Mouse (Mus musculus) heart, embryonic 13.5 days (tissue): ENCODE data around the gene Gm27179. TPM values are rescaled to one million over a fixed set of nuclear protein-coding genes. Genes with fewer than 3 reads are reported as not detected.
"Not testable (repeated sequence)": the region's sequence is repeated elsewhere in the genome, so short reads cannot be mapped to it uniquely, and the experiment has no call there.

Source experiments
- ATAC-seq: fragments of 200-750 bp; cut with Nextera tagmentation; 2 replicates; pipeline ENCODE4 v1.8.0; 2017; ENCODE audit warnings: moderate TSS enrichment; ENCODE audit not compliant: insufficient number of reproducible peaks, low FRiP score, low TSS enrichment; ENCODE audit errors: extremely low read depth
- H3K27ac ChIP-seq: fragments of 300-500 bp; sonication (generic); replicated peaks from 2 replicates; pipeline ENCODE4 v1.5.1; 2015; ENCODE audit warnings: moderate library complexity, mild to moderate bottlenecking, inconsistent platforms
- H3K27me3 ChIP-seq: fragments of 300-500 bp; sonication (generic); replicated peaks from 2 replicates; pipeline ENCODE4 v1.6.1; 2015; ENCODE audit warnings: mild to moderate bottlenecking, inconsistent platforms
- H3K36me3 ChIP-seq: fragments of 300-500 bp; sonication (generic); 2 replicates; pipeline ENCODE4 v1.6.1; 2015; ENCODE audit warnings: mild to moderate bottlenecking, inconsistent platforms
- H3K4me1 ChIP-seq: fragments of 300-500 bp; sonication (generic); 2 replicates; pipeline ENCODE4 v1.6.1; 2015; ENCODE audit warnings: inconsistent platforms
- H3K4me2 ChIP-seq: fragments of 300-500 bp; sonication (generic); 2 replicates; pipeline ENCODE4 v1.6.1; 2015; ENCODE audit warnings: inconsistent platforms, mild to moderate bottlenecking, moderate library complexity
- H3K4me3 ChIP-seq: fragments of 300-500 bp; sonication (generic); 2 replicates; pipeline ENCODE4 v1.5.1; 2015; ENCODE audit warnings: moderate library complexity, mild to moderate bottlenecking, inconsistent platforms
- H3K9ac ChIP-seq: fragments of 300-500 bp; sonication (generic); 2 replicates; pipeline ENCODE4 v1.6.1; 2015; ENCODE audit warnings: inconsistent platforms, mild to moderate bottlenecking, moderate library complexity
- H3K9me3 ChIP-seq: fragments of 300-500 bp; sonication (generic); 2 replicates; pipeline ENCODE4 v1.6.1; 2016; ENCODE audit warnings: inconsistent platforms
- WGBS: fragments of 180-500 bp; shearing (Covaris S2); methylation state at CpG from one replicate; pipeline ENCODE4 v1.1.7; 2015; ENCODE audit warnings: mixed read lengths; 5-methylcytosine and 5-hydroxymethylcytosine counted together
- polyA plus RNA-seq: library from polyadenylated mRNA; unstranded; fragments of >200 nt; fragmentation: Nextera tagmentation; extraction: Ambion mirVana; gene quantifications from 2 replicates; pipeline ENCODE4 v1.2.1, GENCODE M21; 2015

Gene Gm27179
- polyA plus RNA-seq, 1 experiment from 2014 or later: not detected

GRCm38 (mm10) chr14:69470122-69470708, 42.1 kb downstream of the Gm27179 start:
- H3K27ac ChIP-seq, H3K4me1 ChIP-seq, H3K4me3 ChIP-seq, H3K27me3 ChIP-seq, H3K9me3 ChIP-seq, H3K4me2 ChIP-seq, H3K9ac ChIP-seq, ATAC-seq, H3K36me3 ChIP-seq: not testable (repeated sequence)
- no CpG with 5 or more reads among the region's 8 CpGs for WGBS

GRCm38 (mm10) chr14:69467612-69468366, 44.6 kb downstream of the Gm27179 start:
- H3K9ac ChIP-seq, ATAC-seq, H3K4me2 ChIP-seq, H3K9me3 ChIP-seq, H3K36me3 ChIP-seq, H3K27me3 ChIP-seq, H3K4me3 ChIP-seq, H3K4me1 ChIP-seq, H3K27ac ChIP-seq: not testable (repeated sequence)
- WGBS: no CpG with 5 or more reads among the region's 17 CpGs

GRCm38 (mm10) chr14:69464465-69464864, 47.9 kb downstream of the Gm27179 start:
- no CpG with 5 or more reads among the region's 4 CpGs for WGBS
- H3K4me3 ChIP-seq, H3K27ac ChIP-seq, H3K9me3 ChIP-seq, H3K27me3 ChIP-seq, H3K36me3 ChIP-seq, H3K4me2 ChIP-seq, H3K4me1 ChIP-seq, H3K9ac ChIP-seq, ATAC-seq: not testable (repeated sequence)

Other genes with a start within 250 kb of the Gm27179 start
- not detected in 2 replicates for gene Synb, start 218.2 kb downstream of the Gm27179 start, polyA plus RNA-seq
- gene Gm16867, start 9.2 kb downstream of the Gm27179 start, polyA plus RNA-seq: not detected in 2 replicates
- gene Entpd4b, start 42.9 kb upstream of the Gm27179 start, polyA plus RNA-seq: 19.5 and 19.6 TPM in 2 replicates